Mouse (Mus musculus) left cerebral cortex, adult 6 months (tissue): Measurements from ENCODE around the gene Unc79. TPM values are rescaled to one million over a fixed set of nuclear protein-coding genes. Genes with fewer than 3 reads are reported as not detected.

Experiments
- long read RNA-seq, 2 experiments: library from polyadenylated mRNA; unstranded; transcript quantifications; one replicate each; pipeline ENCODE4 v2.0.0; 2019 to 2020
- polyA plus RNA-seq: library from polyadenylated mRNA; unstranded; fragments of <200 nt; fragmentation: Nextera tagmentation; gene quantifications from 2 replicates; pipeline ENCODE4 v1.2.3, GENCODE M21; 2021

The Unc79 gene
- polyA plus RNA-seq: 3.8 and 4.4 TPM in 2 replicates
- long read RNA-seq, experiment 1, full-length matches to known transcripts: 1 of 17 reads
- long read RNA-seq, experiment 1, partial matches to known transcripts: 10 of 17 reads
- long read RNA-seq, experiment 1, other reads (novel, unspliced or antisense): 6 of 17 reads
- long read RNA-seq, experiment 2, full-length matches to known transcripts: 1 of 13 reads
- long read RNA-seq, experiment 2, partial matches to known transcripts: 9 of 13 reads
- long read RNA-seq, experiment 2, other reads (novel, unspliced or antisense): 3 of 13 reads

GRCm38 (mm10) chr12:102948778-102949394 lies at the start of gene Unc79:
TSS of gene Unc79 (plus strand) at chr12:102948859.

GRCm38 (mm10) chr12:102899091-102899490 lies 49.6 kb upstream of the Unc79 start, which contains the start of gene Cox8c:
TSS of gene Cox8c (plus strand) at chr12:102899316.

Other genes with a start within 250 kb of the Unc79 start
- 32.2 and 33.5 TPM in 2 replicates for gene Itpk1, start 243.9 kb upstream of the Unc79 start, polyA plus RNA-seq
- 42.5 and 55.0 TPM in 2 replicates for gene Moap1, start 205.2 kb upstream of the Unc79 start, polyA plus RNA-seq
- gene Tmem251, start 205.1 kb upstream of the Unc79 start, polyA plus RNA-seq: 3.7 and 7.1 TPM in 2 replicates
- gene Gm28051, start 191.1 kb upstream of the Unc79 start, polyA plus RNA-seq: not detected in 2 replicates
- 26.5 and 29.7 TPM in 2 replicates for gene Gon7, start 191.1 kb upstream of the Unc79 start, polyA plus RNA-seq
- 22.8 and 24.7 TPM in 2 replicates for gene Ubr7, start 190.9 kb upstream of the Unc79 start, polyA plus RNA-seq
- gene Gm20604, start 190.2 kb upstream of the Unc79 start, polyA plus RNA-seq: 25.6 and 25.9 TPM in 2 replicates
- 1.6 and 6.6 TPM in 2 replicates for gene Btbd7, start 70.4 kb upstream of the Unc79 start, polyA plus RNA-seq
- not detected in 2 replicates for gene Cox8c, start 49.5 kb upstream of the Unc79 start, polyA plus RNA-seq